Mouse (Mus musculus) C2C12 (cell line): Measurements from ENCODE around the gene Kncn. TPM values are rescaled to one million over a fixed set of nuclear protein-coding genes. Genes with fewer than 3 reads are reported as not detected.

ENCODE experiments used
- H3K27me3 ChIP-seq: one replicate; pipeline ENCODE4 v1.6.1; 2011; ENCODE audit not compliant: control insufficient read depth, insufficient read depth, insufficient read length
- H3K36me3 ChIP-seq: one replicate; pipeline ENCODE4 v1.6.1; 2011; ENCODE audit not compliant: control insufficient read depth, insufficient read depth
- H3K4me3 ChIP-seq: one replicate; pipeline ENCODE4 v1.5.1; 2011; ENCODE audit warnings: mild to moderate bottlenecking, control low read depth; ENCODE audit not compliant: poor library complexity, insufficient read depth, severe bottlenecking
- H3K79me2 ChIP-seq: one replicate; pipeline ENCODE4 v1.6.1; 2011; ENCODE audit not compliant: control insufficient read depth, insufficient read depth
- H3K79me3 ChIP-seq: one replicate; pipeline ENCODE4 v1.6.1; 2011; ENCODE audit warnings: low read depth, control low read depth
- H3ac ChIP-seq: one replicate; pipeline ENCODE3; 2011; ENCODE audit warnings: low read depth; ENCODE audit not compliant: control insufficient read depth, insufficient read length
- CEBPB ChIP-seq: IDR thresholded peaks from one replicate; pipeline ENCODE4 v1.6.1; 2011; ENCODE audit warnings: low read depth, mild to moderate bottlenecking, control low read depth, moderate library complexity
- CTCF ChIP-seq: IDR thresholded peaks from one replicate; pipeline ENCODE4 v1.5.1; 2011; ENCODE audit not compliant: control insufficient read depth, insufficient read depth, insufficient read length
- FOSL1 ChIP-seq: IDR thresholded peaks from one replicate; pipeline ENCODE4 v1.8.0; 2011; ENCODE audit warnings: mild to moderate bottlenecking, low read length; ENCODE audit not compliant: poor library complexity, insufficient read depth, severe bottlenecking
- MAX ChIP-seq: IDR thresholded peaks from one replicate; pipeline ENCODE4 v1.6.1; 2011; ENCODE audit warnings: mild to moderate bottlenecking, control low read depth
- MYOD1 ChIP-seq: IDR thresholded peaks from one replicate; pipeline ENCODE4 v1.6.1; 2011; ENCODE audit warnings: low read depth; ENCODE audit not compliant: control insufficient read depth, insufficient read length
- MYOG ChIP-seq: IDR thresholded peaks from one replicate; pipeline ENCODE4 v1.6.1; 2011; ENCODE audit not compliant: control insufficient read depth, insufficient read length; ENCODE audit errors: extremely low read depth
- USF1 ChIP-seq: IDR thresholded peaks from one replicate; pipeline ENCODE4 v1.6.1; 2011; ENCODE audit warnings: low read depth, mild to moderate bottlenecking, control low read depth, moderate library complexity
- polyA plus RNA-seq: library from polyadenylated mRNA; unstranded; fragments of >200 nt; fragmentation: generic; extraction: Trizol; gene quantifications from one replicate; pipeline ENCODE4 v1.2.1, GENCODE M21; 2012; ENCODE audit warnings: missing spikeins

Kncn gene
- polyA plus RNA-seq, 1 experiment, result not detected

DNA sequence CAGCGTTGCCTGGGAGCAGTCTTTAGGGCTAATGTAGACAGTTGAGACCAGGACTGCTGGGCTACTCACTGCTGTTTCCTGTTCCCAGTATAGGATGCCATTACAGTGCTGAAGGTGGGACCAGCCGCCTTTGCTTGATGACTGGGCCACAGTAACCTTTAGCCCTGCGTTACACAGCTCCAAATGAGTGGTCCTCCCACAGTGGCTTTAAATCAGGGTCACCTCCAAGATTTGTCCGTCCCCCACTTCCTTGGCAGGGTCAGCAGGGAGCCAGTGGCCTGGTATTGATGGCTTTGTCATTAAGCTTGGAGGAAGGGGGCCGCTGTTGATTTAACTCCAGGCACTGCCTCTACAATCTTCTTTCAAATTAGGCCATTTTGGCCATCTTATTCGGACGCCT, 20.8 kb upstream of the Kncn start:
- TF ChIP-seq CEBPB (no peak), MAX (no peak), MYOG (no peak), FOSL1 (no peak), MYOD1 (no peak), USF1 (no peak), CTCF (no peak)
- no peaks in the 10 kb centered on the region for H3K27me3 ChIP-seq
- H3K79me3 ChIP-seq, result no peaks in the 10 kb centered on the region
- peaks cover 11% of the 10 kb centered on the region for H3K36me3 ChIP-seq
- no peak overlapping the region for H3ac ChIP-seq
- H3K4me3 ChIP-seq, result no peak overlapping the region
- H3K79me2 ChIP-seq, result no peaks in the 10 kb centered on the region

DNA sequence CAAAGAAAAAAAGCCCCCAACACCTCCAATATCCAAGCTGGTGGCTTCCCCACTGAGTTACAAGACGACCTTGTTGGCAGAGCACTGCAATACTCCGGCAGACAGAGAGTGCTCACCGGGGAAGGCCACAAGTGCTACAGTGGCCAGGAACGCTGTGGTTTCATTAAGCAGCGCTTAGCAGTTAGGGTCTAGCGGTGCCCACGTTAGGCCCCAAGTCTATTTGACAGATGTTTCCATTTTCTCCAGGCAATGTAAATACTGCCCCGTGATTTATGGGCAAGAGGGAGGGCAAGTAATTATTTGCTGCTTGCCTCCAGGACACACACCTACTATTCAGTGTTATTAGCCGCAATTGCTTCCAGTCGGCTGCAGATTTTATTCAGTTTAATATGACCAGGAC, 20.3 kb upstream of the Kncn start:
- H3K27me3 ChIP-seq, result no peaks in the 10 kb centered on the region
- TF ChIP-seq MYOD1, result no peak
- no peak for TF ChIP-seq USF1
- no peak for TF ChIP-seq CEBPB
- no peak for TF ChIP-seq MYOG
- TF ChIP-seq CTCF, result no peak
- TF ChIP-seq FOSL1, result no peak
- no peak for TF ChIP-seq MAX
- H3K79me3 ChIP-seq, result no peaks in the 10 kb centered on the region
- no peak overlapping the region for H3K4me3 ChIP-seq
- H3K36me3 ChIP-seq, result peaks cover 11% of the 10 kb centered on the region
- no peaks in the 10 kb centered on the region for H3K79me2 ChIP-seq
- H3ac ChIP-seq, result no peak overlapping the region

GRCm38 (mm10) chr4:115869512-115870210, 14.5 kb upstream of the Kncn start:
- H3K27me3 ChIP-seq, result no peaks in the 10 kb centered on the region
- H3K79me3 ChIP-seq, result no peaks in the 10 kb centered on the region
- peaks cover 19% of the 10 kb centered on the region for H3K36me3 ChIP-seq
- no peak overlapping the region for H3K4me3 ChIP-seq
- TF ChIP-seq USF1, result no peak
- TF ChIP-seq CTCF, result no peak
- no peak for TF ChIP-seq FOSL1
- no peak for TF ChIP-seq MYOG
- no peak for TF ChIP-seq MAX
- no peak for TF ChIP-seq CEBPB
- TF ChIP-seq MYOD1, result no peak
- no peak overlapping the region for H3ac ChIP-seq
- H3K79me2 ChIP-seq, result no peaks in the 10 kb centered on the region

- no peak for TF ChIP-seq CEBPB
- no peak for TF ChIP-seq CTCF
- no peak for TF ChIP-seq MAX
- TF ChIP-seq MYOD1, result no peak
- no peak for TF ChIP-seq USF1
- no peak for TF ChIP-seq MYOG
- TF ChIP-seq FOSL1, result no peak
- no peak overlapping the region for H3K4me3 ChIP-seq
- H3K79me3 ChIP-seq, result no peaks in the 10 kb centered on the region
- H3K27me3 ChIP-seq, result no peaks in the 10 kb centered on the region
- peaks cover 19% of the 10 kb centered on the region for H3K36me3 ChIP-seq
- H3ac ChIP-seq, result no peak overlapping the region
- H3K79me2 ChIP-seq, result no peaks in the 10 kb centered on the region
Observed at GRCm38 (mm10) chr4:115873231-115873630, 11.0 kb upstream of the Kncn start.

- H3K27me3 ChIP-seq, result no peaks in the 10 kb centered on the region
- no peaks in the 10 kb centered on the region for H3K79me2 ChIP-seq
- H3ac ChIP-seq, result no peak overlapping the region
- H3K4me3 ChIP-seq, result no peak overlapping the region
- no peaks in the 10 kb centered on the region for H3K79me3 ChIP-seq
- H3K36me3 ChIP-seq, result peaks cover 6% of the 10 kb centered on the region
- TF ChIP-seq MYOD1, result no peak
- no peak for TF ChIP-seq MYOG
- TF ChIP-seq FOSL1, result no peak
- TF ChIP-seq CEBPB, result no peak
- TF ChIP-seq MAX, result no peak
- TF ChIP-seq CTCF, result no peak
- TF ChIP-seq USF1, result no peak
Observed at GRCm38 (mm10) chr4:115878216-115878678, 6.0 kb upstream of the Kncn start.

DNA sequence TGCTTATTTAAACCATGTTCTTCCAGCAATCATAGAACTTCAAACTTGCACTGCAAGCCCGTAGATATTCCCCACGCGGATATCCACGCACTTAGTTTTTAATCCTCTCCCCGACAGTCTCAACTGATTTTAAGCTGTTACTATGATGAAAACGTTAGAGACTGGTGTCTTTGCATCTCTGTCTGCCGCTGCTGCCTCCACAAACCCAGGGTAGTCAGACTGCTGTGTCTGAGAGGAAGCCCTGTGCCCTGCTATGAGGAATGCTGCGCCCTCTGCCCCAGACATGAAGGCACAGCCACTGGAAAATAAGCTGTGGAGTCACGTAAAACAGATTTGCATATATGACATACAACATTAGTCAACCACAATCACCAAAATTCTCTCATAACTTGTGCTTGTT, 5.4 kb upstream of the Kncn start:
- no peak for TF ChIP-seq USF1

More for the DNA sequence above, 5.4 kb upstream of the Kncn start:
- H3K36me3 ChIP-seq, result peaks cover under 1% of the 10 kb centered on the region
- H3K79me3 ChIP-seq, result no peaks in the 10 kb centered on the region
- no peak overlapping the region for H3ac ChIP-seq
- no peak overlapping the region for H3K4me3 ChIP-seq
- no peaks in the 10 kb centered on the region for H3K27me3 ChIP-seq
- H3K79me2 ChIP-seq, result no peaks in the 10 kb centered on the region
